8 mouse cellular contexts compared by ENCODE assay signal in the genomic region with DNA sequence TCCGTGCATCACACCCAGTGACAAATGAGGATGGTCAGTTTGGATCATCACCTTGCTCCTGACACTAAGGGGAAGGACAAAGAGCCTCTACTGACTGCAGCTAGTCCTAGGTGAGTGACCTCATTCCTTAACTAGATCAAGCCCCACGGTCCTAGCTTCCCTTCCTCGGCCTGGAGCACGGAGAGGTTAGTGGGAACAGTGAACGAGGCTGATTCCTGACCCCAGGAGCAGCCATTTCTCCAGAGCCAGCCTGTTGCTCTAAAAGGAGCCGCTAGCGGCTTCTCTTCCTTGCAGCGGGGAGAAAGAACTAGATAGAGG. TPM values are rescaled to one million over a fixed set of nuclear protein-coding genes. Genes with fewer than 3 reads are reported as not detected.
DNase-seq lines count a peak whose midpoint lies in the region; ATAC-seq and TF ChIP-seq lines count a peak whose summit lies in the region.

No protein-coding gene starts in this region.

- H3K9me3 ChIP-seq in hindbrain, embryonic 12.5 days (replicated peaks): no peaks in the 10 kb centered on the region
- H3K9me3 ChIP-seq in midbrain, embryonic 15.5 days: no peaks in the 10 kb centered on the region

- TF ChIP-seq POLR2A in lung, adult 2 months (IDR thresholded peaks at IDR 0.05; ENCODE audit: borderline replicate concordance, extremely low read depth, low read depth, low read length): 0 out of 2 replicates have a peak, but pooled peaks have one; percentile 7
- no peak for TF ChIP-seq POLR2A in bone marrow macrophage, adult 2 months (IDR thresholded peaks at IDR 0.05; ENCODE audit: borderline replicate concordance, low read depth, low read length)

- H3K36me3 ChIP-seq in hindbrain, embryonic 12.5 days: peaks cover 39% of the 10 kb centered on the region
- peaks cover 26% of the 10 kb centered on the region for H3K36me3 ChIP-seq in midbrain, embryonic 15.5 days (replicated peaks)

- H3K27me3 ChIP-seq in hindbrain, embryonic 12.5 days: no peaks in the 10 kb centered on the region
- H3K27me3 ChIP-seq in midbrain, embryonic 15.5 days (replicated peaks): no peaks in the 10 kb centered on the region

- peak overlapping the region; percentile 92 for H3K9ac ChIP-seq in hindbrain, embryonic 12.5 days
- peak overlapping the region; percentile 77 for H3K9ac ChIP-seq in midbrain, embryonic 15.5 days

- ATAC-seq in hindbrain, embryonic 12.5 days (ENCODE audit: low FRiP score): no peak
- ATAC-seq in midbrain, embryonic 15.5 days (replicated peaks): 0 out of 2 replicates have a peak, but pooled peaks have one; percentile 6

- H3K4me2 ChIP-seq in hindbrain, embryonic 12.5 days (replicated peaks): peak overlapping the region; percentile 97
- H3K4me2 ChIP-seq in midbrain, embryonic 15.5 days: peak overlapping the region; percentile 83

- peak overlapping the region; percentile 70 for H3K27ac ChIP-seq in bone marrow macrophage, adult 2 months (ENCODE audit: insufficient read depth, low read depth, low read length)
- H3K27ac ChIP-seq in hindbrain, embryonic 12.5 days: peak overlapping the region; percentile 88
- peak overlapping the region; percentile 88 for H3K27ac ChIP-seq in midbrain, embryonic 15.5 days

- peak overlapping the region; percentile 87 for H3K4me3 ChIP-seq in lung, adult 2 months (replicated peaks; ENCODE audit: extremely low read depth, low read depth, low read length)
- peak overlapping the region; percentile 93 for H3K4me3 ChIP-seq in bone marrow macrophage, adult 2 months (ENCODE audit: insufficient read depth, low read length)
- peak overlapping the region; percentile 78 for H3K4me3 ChIP-seq in hindbrain, embryonic 12.5 days
- H3K4me3 ChIP-seq in midbrain, embryonic 15.5 days: peak overlapping the region; percentile 57

- WGBS in lung, adult 2 months: 6% methylated on average over 8 of the region's 8 CpGs
- WGBS in hindbrain, embryonic 12.5 days: 22% methylated on average over 8 of the region's 8 CpGs
- WGBS in midbrain, embryonic 15.5 days: 16% methylated on average over 8 of the region's 8 CpGs

- intact Hi-C loops in left cerebral cortex, postnatal 25 days (cut with DNase I): no loop called here

- TF ChIP-seq CTCF in lung, adult 2 months (IDR thresholded peaks at IDR 0.05; ENCODE audit: insufficient read depth, low read length): no peak
- no peak for TF ChIP-seq CTCF in bone marrow macrophage, adult 2 months (IDR thresholded peaks at IDR 0.05; ENCODE audit: low read depth, low read length)

- DNase-seq in lung, adult 2 months: peak; percentile 41
- DNase-seq in lung, postnatal 4 days: no peak
- no peak for DNase-seq in left cerebral cortex, postnatal 25 days (ENCODE audit: low spot score in 2 of 2)
- no peak for DNase-seq in urinary bladder, adult 2 months (ENCODE audit: low spot score)
- no peak for DNase-seq in frontal cortex, adult 2 months (ENCODE audit: extremely low spot score in 1 of 2, low spot score in 1 of 2)

- peaks cover 12% of the 10 kb centered on the region for H3K4me1 ChIP-seq in lung, adult 2 months (ENCODE audit: control insufficient read depth, insufficient read depth, low read length)
- peaks cover 8% of the 10 kb centered on the region for H3K4me1 ChIP-seq in bone marrow macrophage, adult 2 months (ENCODE audit: control insufficient read depth, insufficient read depth, low read length)
- H3K4me1 ChIP-seq in hindbrain, embryonic 12.5 days: peaks cover 26% of the 10 kb centered on the region
- peaks cover 26% of the 10 kb centered on the region for H3K4me1 ChIP-seq in midbrain, embryonic 15.5 days

RNA-seq across cellular contexts. Expression of gene Tnnc1, which starts 2.9 kb away (rescaled TPM):
- 25.4 and 32.2 TPM in 2 replicates for polyA plus RNA-seq in lung, adult 2 months (2012; rRNA removed)
- 4.0 and 4.1 TPM in 2 replicates for polyA plus RNA-seq in bone marrow macrophage, adult 2 months (2012; ENCODE audit: insufficient read depth, insufficient read length, missing spikeins)
- polyA plus RNA-seq in hindbrain, embryonic 12.5 days (2016; fragmentation: Nextera tagmentation; extraction: Ambion mirVana): 10.5 and 49.9 TPM in 2 replicates
- 2.9 and 4.6 TPM in 2 replicates for polyA plus RNA-seq in midbrain, embryonic 15.5 days (2015; fragmentation: Nextera tagmentation; extraction: Ambion mirVana)
- total RNA-seq in left cerebral cortex, postnatal 25 days (2021): 10 to 100 TPM; 65.9 to 79.1 TPM
- polyA plus RNA-seq in urinary bladder, adult 2 months (2012; rRNA removed): 3.0 and 3.5 TPM in 2 replicates
- 51.3 and 55.5 TPM in 2 replicates for polyA plus RNA-seq in frontal cortex, adult 2 months (2012; rRNA removed)

RNA-seq across cellular contexts. Expression of gene Nisch, which starts 11.5 kb away (rescaled TPM):
- polyA plus RNA-seq in lung, adult 2 months (2012; rRNA removed): 412 and 458 TPM in 2 replicates
- 366 and 398 TPM in 2 replicates for polyA plus RNA-seq in bone marrow macrophage, adult 2 months (2012; ENCODE audit: insufficient read depth, insufficient read length, missing spikeins)
- 464 and 474 TPM in 2 replicates for polyA plus RNA-seq in hindbrain, embryonic 12.5 days (2016; fragmentation: Nextera tagmentation; extraction: Ambion mirVana)
- 420 and 426 TPM in 2 replicates for polyA plus RNA-seq in midbrain, embryonic 15.5 days (2015; fragmentation: Nextera tagmentation; extraction: Ambion mirVana)
- 100 to 1,000 TPM; 375 to 386 TPM for total RNA-seq in left cerebral cortex, postnatal 25 days (2021)
- 211 and 293 TPM in 2 replicates for polyA plus RNA-seq in urinary bladder, adult 2 months (2012; rRNA removed)
- 343 and 370 TPM in 2 replicates for polyA plus RNA-seq in frontal cortex, adult 2 months (2012; rRNA removed)

RNA-seq across cellular contexts. Expression of gene Sema3g, which starts 12.5 kb away (rescaled TPM):
- 95.9 and 109 TPM in 2 replicates for polyA plus RNA-seq in lung, adult 2 months (2012; rRNA removed)
- polyA plus RNA-seq in bone marrow macrophage, adult 2 months (2012; ENCODE audit: insufficient read depth, insufficient read length, missing spikeins): not detected in 2 replicates
- 0.79 and 1.2 TPM in 2 replicates for polyA plus RNA-seq in hindbrain, embryonic 12.5 days (2016; fragmentation: Nextera tagmentation; extraction: Ambion mirVana)
- 0.65 and 0.86 TPM in 2 replicates for polyA plus RNA-seq in midbrain, embryonic 15.5 days (2015; fragmentation: Nextera tagmentation; extraction: Ambion mirVana)
- total RNA-seq in left cerebral cortex, postnatal 25 days (2021): 1 to 10 TPM; 4.9 to 5.5 TPM
- 3.6 and 5.9 TPM in 2 replicates for polyA plus RNA-seq in urinary bladder, adult 2 months (2012; rRNA removed)
- 3.5 and 3.9 TPM in 2 replicates for polyA plus RNA-seq in frontal cortex, adult 2 months (2012; rRNA removed)

RNA-seq across cellular contexts. Expression of gene Stab1, which starts 36.8 kb away (rescaled TPM):
- polyA plus RNA-seq in lung, adult 2 months (2012; rRNA removed): 114 and 136 TPM in 2 replicates
- 1,445 and 1,606 TPM in 2 replicates for polyA plus RNA-seq in bone marrow macrophage, adult 2 months (2012; ENCODE audit: insufficient read depth, insufficient read length, missing spikeins)
- polyA plus RNA-seq in hindbrain, embryonic 12.5 days (2016; fragmentation: Nextera tagmentation; extraction: Ambion mirVana): 29.7 and 33.9 TPM in 2 replicates
- 22.8 TPM in 2 replicates for polyA plus RNA-seq in midbrain, embryonic 15.5 days (2015; fragmentation: Nextera tagmentation; extraction: Ambion mirVana)
- total RNA-seq in left cerebral cortex, postnatal 25 days (2021): 10 to 100 TPM; 19.8 to 30.3 TPM
- polyA plus RNA-seq in urinary bladder, adult 2 months (2012; rRNA removed): 85.3 and 90.2 TPM in 2 replicates
- polyA plus RNA-seq in frontal cortex, adult 2 months (2012; rRNA removed): 15.5 and 19.1 TPM in 2 replicates

RNA-seq across cellular contexts. Expression of gene Phf7, which starts 45.9 kb away (rescaled TPM):
- 4.8 and 5.4 TPM in 2 replicates for polyA plus RNA-seq in lung, adult 2 months (2012; rRNA removed)
- polyA plus RNA-seq in bone marrow macrophage, adult 2 months (2012; ENCODE audit: insufficient read depth, insufficient read length, missing spikeins): 10.5 and 13.2 TPM in 2 replicates
- polyA plus RNA-seq in hindbrain, embryonic 12.5 days (2016; fragmentation: Nextera tagmentation; extraction: Ambion mirVana): 12.4 TPM in 2 replicates
- polyA plus RNA-seq in midbrain, embryonic 15.5 days (2015; fragmentation: Nextera tagmentation; extraction: Ambion mirVana): 9.9 TPM in 2 replicates
- total RNA-seq in left cerebral cortex, postnatal 25 days (2021): 1 to 10 TPM; 3.2 to 4.2 TPM
- polyA plus RNA-seq in urinary bladder, adult 2 months (2012; rRNA removed): 8.9 and 9.0 TPM in 2 replicates
- 4.5 and 5.9 TPM in 2 replicates for polyA plus RNA-seq in frontal cortex, adult 2 months (2012; rRNA removed)

Comparison
In these comparisons a context has a peak if more than half of its experiments do, and no peak if none do; other contexts are left out.
1. RNA of gene Sema3g, which starts 12.5 kb away (polyA plus RNA-seq): 95.9 to 109 TPM in lung, adult 2 months; 3.5 to 3.9 TPM in frontal cortex, adult 2 months, 3.6 to 5.9 TPM in urinary bladder, adult 2 months, 0.79 to 1.2 TPM in hindbrain, embryonic 12.5 days, 0.65 to 0.86 TPM in midbrain, embryonic 15.5 days and not detected in bone marrow macrophage, adult 2 months; every median in the first group is over 10 times any median in the second.
2. Peak in every context shown above with its lines, with median percentiles within 50 percentile points of each other: H3K4me3 ChIP-seq and H3K27ac ChIP-seq.